ENCODE assay signal across 30 mouse cellular contexts in genomic region chr2:60688150-60688549, GRCm38 (mm10). TPM values are rescaled to one million over a fixed set of nuclear protein-coding genes. Genes with fewer than 3 reads are reported as not detected.
"Had no signal": no experiment of that assay in that cellular context is flagged by ENCODE, and none has a peak within 500 bp of the region (broad histone marks: within the 10 kb centered on the region; RNA-seq: fewer than 3 reads in every experiment).

No protein-coding gene starts in this region.

- H3K4me3 ChIP-seq: left cerebral cortex, adult 2 months; limb, embryonic 10.5 days; limb, embryonic 12.5 days; limb, embryonic 13.5 days; limb, embryonic 15.5 days; liver, embryonic 12.5 days; liver, embryonic 13.5 days; liver, embryonic 15.5 days; lung, embryonic 15.5 days; megakaryocyte, embryonic 14.5 days; midbrain, embryonic 10.5 days; midbrain, embryonic 12.5 days; midbrain, embryonic 13.5 days; midbrain, embryonic 15.5 days had no signal

- DNase-seq: left cerebral cortex, postnatal 4 days; liver; liver, embryonic 13.5 days; liver, postnatal 0 days; lung, adult 18-20 months; lung, embryonic 14.5 days; lung, postnatal 36 days; midbrain, embryonic 14.5 days had no signal

- H3K27ac ChIP-seq: left cerebral cortex, adult 2 months; limb, embryonic 10.5 days; limb, embryonic 12.5 days; limb, embryonic 13.5 days; limb, embryonic 15.5 days; liver, embryonic 12.5 days; liver, embryonic 13.5 days; liver, embryonic 14.5 days; liver, embryonic 15.5 days; macrophage; midbrain, embryonic 10.5 days; midbrain, embryonic 12.5 days; midbrain, embryonic 13.5 days; midbrain, embryonic 15.5 days had no signal

- H3K4me1 ChIP-seq: liver, embryonic 12.5 days; liver, embryonic 13.5 days; liver, embryonic 15.5 days; midbrain, embryonic 12.5 days; midbrain, embryonic 13.5 days; midbrain, embryonic 15.5 days had no signal

- H3K4me2 ChIP-seq: limb, embryonic 12.5 days; limb, embryonic 13.5 days; limb, embryonic 15.5 days; liver, embryonic 11.5 days; liver, embryonic 12.5 days; liver, embryonic 13.5 days; liver, embryonic 15.5 days; midbrain, embryonic 11.5 days; midbrain, embryonic 12.5 days; midbrain, embryonic 13.5 days; midbrain, embryonic 15.5 days had no signal

- H3K27me3 ChIP-seq: limb, embryonic 12.5 days; limb, embryonic 15.5 days; liver, embryonic 12.5 days; liver, embryonic 13.5 days; liver, embryonic 15.5 days; lung, embryonic 15.5 days; midbrain, embryonic 12.5 days; midbrain, embryonic 13.5 days; midbrain, embryonic 15.5 days had no signal

- H3K36me3 ChIP-seq: limb, embryonic 10.5 days; limb, embryonic 12.5 days; limb, embryonic 13.5 days; limb, embryonic 15.5 days; liver, embryonic 12.5 days; liver, embryonic 13.5 days; liver, embryonic 15.5 days; lung, embryonic 15.5 days; midbrain, embryonic 10.5 days; midbrain, embryonic 12.5 days; midbrain, embryonic 13.5 days; midbrain, embryonic 15.5 days had no signal

RNA-seq across cellular contexts. Expression of gene Itgb6, which starts 34.3 kb away (rescaled TPM):
- total RNA-seq: left cerebral cortex, adult 2 months; left cerebral cortex, postnatal 4 days; megakaryocyte, adult 5-6 weeks; megakaryocyte-erythroid progenitor cell, adult 5-6 weeks; monocyte, adult 5-6 weeks had no signal
- polyA plus RNA-seq: liver, adult 2 months; macrophage; midbrain, embryonic 13.5 days; midbrain, embryonic 14.5 days; midbrain, embryonic 16.5 days had no signal
